Mouse (Mus musculus) retina, embryonic 14.5 days (tissue): Measurements from ENCODE around the gene Nwd2.

ENCODE experiments used
- DNase-seq: peaks from one replicate; pipeline ENCODE4 v3.0.0-alpha.2; 2015; ENCODE audit warnings: low spot score

Gene Nwd2

GRCm38 (mm10) chr5:63649070-63649532 is at the start of gene Nwd2:
Gene Nwd2 (plus strand): TSS chr5:63649102.
- peak; percentile 35 for DNase-seq

- no peak for DNase-seq
These were observed 41.5 kb upstream of the Nwd2 start for GRCm38 (mm10) chr5:63607447-63607846.

- peak; percentile 6 for DNase-seq
These were observed 31.9 kb upstream of the Nwd2 start for GRCm38 (mm10) chr5:63616792-63617668.

- DNase-seq = no peak
These were observed 24.8 kb upstream of the Nwd2 start for GRCm38 (mm10) chr5:63624123-63624522.

GRCm38 (mm10) chr5:63627832-63628530 is 20.9 kb upstream of the Nwd2 start:
- DNase-seq = no peak

- DNase-seq = no peak
These were observed 20.4 kb upstream of the Nwd2 start for GRCm38 (mm10) chr5:63628531-63628871.

- no peak for DNase-seq
These were observed 14.3 kb upstream of the Nwd2 start for GRCm38 (mm10) chr5:63634636-63635035.

- peak; percentile 39 for DNase-seq
These were observed 715 bp upstream of the Nwd2 start for GRCm38 (mm10) chr5:63648187-63648586.

- peak; percentile 56 for DNase-seq
These were observed 897 bp downstream of the Nwd2 start for GRCm38 (mm10) chr5:63649533-63650464.

GRCm38 (mm10) chr5:63651813-63652212 is 2.9 kb downstream of the Nwd2 start:
- DNase-seq = no peak

- no peak for DNase-seq
These were observed 3.8 kb downstream of the Nwd2 start for GRCm38 (mm10) chr5:63652705-63653104.

GRCm38 (mm10) chr5:63666884-63667283 is 18.0 kb downstream of the Nwd2 start:
- DNase-seq = no peak

- DNase-seq = no peak
These were observed 27.0 kb downstream of the Nwd2 start for GRCm38 (mm10) chr5:63675934-63676333.

GRCm38 (mm10) chr5:63689084-63689483 is 40.2 kb downstream of the Nwd2 start:
- peak; percentile 55 for DNase-seq

- DNase-seq = no peak
These were observed 47.9 kb downstream of the Nwd2 start for GRCm38 (mm10) chr5:63696784-63697183.

GRCm38 (mm10) chr5:63697196-63697595 is 48.3 kb downstream of the Nwd2 start:
- no peak for DNase-seq

- DNase-seq = no peak
These were observed 80.1 kb downstream of the Nwd2 start for GRCm38 (mm10) chr5:63728955-63729354.

GRCm38 (mm10) chr5:63735521-63735920 is 86.6 kb downstream of the Nwd2 start:
- peak; percentile 55 for DNase-seq

GRCm38 (mm10) chr5:63743426-63743825 is 94.5 kb downstream of the Nwd2 start:
- DNase-seq = no peak

GRCm38 (mm10) chr5:63748299-63748698 is 99.4 kb downstream of the Nwd2 start:
- no peak for DNase-seq

GRCm38 (mm10) chr5:63748759-63749158 is 99.9 kb downstream of the Nwd2 start:
- no peak for DNase-seq
